Mouse (Mus musculus): ENCODE data around the gene Atp6v0c.

The Atp6v0c gene

DNA sequence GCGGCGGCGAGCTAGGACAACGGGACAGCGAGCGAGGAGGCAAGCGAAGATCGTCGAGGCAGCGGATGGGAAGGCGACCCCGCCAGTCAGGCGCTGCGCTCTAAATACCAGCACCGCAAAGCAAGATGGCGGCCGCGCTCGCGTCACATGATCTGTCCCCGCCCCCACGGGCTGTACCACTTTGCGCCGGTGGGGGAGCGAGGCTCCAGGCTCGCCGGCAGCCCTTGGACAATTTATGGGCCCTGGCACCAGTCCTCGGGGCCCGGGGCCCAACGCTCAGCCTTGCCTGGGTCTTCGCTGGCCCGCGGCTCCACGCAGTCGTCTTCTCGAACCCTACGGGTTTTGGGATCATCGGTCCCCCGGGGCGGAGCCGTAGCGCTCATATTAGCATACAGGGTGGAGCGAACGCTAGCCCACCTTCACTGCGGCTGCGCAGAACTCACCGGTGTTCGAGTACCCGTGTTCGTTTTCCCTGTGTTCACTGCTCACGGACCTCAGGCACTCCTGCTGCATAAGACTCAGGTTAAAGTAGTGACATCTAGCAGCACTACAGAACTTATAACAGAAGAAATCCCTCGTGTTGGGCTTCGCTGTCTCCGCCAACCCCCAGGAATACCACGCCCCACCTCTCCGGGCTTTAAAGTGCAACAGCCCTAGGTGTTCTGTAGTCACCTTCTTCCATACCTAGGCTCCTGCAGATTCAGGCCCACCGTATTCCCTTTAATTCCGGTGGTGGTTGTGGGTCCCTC lies at the start of gene Atp6v0c:
Gene Atp6v0c (minus strand): TSS at position 386 of the 749 bp plus-strand sequence.
- DNase-seq (ENCODE audit: low spot score), result peak; percentile 94

DNA sequence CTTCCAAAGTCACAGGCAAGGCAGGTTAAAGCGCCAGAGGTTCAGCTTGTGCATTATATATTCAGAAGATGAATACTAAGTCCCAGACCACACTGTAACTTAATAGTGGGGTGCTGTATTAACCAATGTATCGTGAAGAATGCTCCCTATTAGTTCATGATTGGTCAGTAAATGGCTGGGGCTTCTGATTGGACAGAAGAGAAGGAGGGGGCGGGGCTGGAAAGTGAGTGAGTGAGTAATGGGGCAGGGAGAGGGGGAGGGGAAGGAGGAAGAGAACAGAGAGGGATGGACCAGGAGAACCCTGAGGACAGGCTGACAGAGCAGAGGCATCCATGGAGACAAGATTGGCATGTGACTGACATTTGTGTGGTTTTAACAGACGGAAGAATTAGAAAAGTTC lies 47.3 kb upstream of the Atp6v0c start:
- no peak for DNase-seq (ENCODE audit: low spot score)

DNA sequence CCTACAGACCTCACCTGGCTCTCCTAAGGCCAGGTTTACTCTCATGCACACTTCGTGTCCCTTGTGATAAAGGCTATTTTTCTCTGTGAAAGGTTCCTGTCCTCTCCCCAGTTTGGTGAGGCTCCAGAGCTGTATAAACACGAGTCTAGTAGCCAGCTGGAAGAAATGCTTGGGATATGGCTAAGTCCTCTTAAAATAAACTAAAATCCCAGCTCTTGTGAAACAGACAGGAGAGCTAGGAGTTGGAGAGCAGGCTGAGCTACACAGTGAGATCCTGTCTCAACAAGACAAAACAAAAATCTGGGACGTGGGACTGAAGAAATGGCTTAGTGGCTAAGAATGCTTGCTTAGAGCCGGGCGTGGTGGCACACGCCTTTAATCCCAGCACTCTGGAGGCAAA lies 43.7 kb upstream of the Atp6v0c start:
- DNase-seq (ENCODE audit: low spot score), result no peak

DNA sequence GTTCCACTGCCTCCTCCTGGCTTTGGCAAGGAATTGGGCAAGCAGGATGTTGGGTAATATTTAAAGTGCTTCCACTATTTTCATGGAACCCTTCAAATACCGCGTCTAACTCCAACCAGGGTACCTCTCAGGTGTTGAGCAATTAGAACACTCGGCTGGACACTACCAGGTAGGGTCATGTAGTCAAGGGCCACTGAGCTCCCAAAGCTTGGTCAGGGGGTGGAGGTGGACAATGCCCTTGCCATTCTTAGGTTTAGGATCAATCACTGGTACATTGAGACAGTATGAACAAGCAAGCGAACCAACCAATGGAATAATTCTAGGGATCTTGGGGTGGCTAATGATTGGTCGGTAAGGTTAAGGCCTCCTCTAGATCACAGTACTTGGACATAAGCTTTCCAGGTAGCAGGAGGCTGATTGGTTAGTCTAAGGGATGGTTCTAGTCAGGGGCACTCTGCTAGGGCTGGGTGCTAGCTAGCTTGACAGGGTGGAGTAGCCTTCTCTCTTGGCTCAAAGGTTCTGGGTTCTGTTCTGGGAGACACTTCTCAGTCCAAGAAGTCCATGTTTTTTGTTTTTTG lies 43.0 kb upstream of the Atp6v0c start:
- no peak for DNase-seq (ENCODE audit: low spot score)

DNA sequence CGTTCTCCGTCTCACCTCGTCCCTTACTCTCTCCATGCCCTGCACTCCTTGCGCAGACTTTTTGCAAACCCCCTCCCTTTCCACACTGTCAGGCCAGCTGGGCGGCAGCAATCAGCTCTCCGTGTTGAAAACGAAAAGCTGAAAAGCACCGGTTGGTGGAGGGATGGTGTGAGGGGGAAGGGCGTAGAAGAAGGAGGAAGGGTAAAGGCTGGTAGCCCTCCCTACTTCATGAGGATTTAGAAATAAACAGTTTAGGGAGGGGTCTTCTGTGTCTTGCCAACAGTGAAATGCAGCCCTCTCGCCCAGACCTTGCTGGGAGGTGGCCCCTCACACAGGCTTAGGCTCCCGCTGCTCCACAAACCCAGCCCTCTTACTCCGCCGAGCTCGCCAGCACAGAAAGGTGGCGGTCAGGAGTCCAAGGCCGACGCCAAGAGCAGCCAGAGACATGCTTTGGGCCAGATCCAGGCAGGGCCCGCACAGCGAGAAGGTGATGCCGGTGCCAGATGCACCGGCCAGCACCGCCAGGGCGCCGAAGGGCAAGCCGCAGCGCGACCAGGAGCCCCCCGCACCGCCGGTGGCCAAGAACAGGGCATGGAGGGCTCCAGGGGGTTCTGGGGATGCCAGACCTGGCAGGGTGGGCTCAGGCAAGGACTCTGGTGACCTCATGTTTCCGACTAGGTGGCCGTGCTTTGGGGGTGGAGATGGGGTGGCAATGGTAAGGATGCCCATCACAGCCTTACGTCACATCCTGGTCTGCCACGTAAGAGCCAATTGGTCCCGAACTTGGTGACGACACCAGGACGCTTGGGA lies 42.3 kb upstream of the Atp6v0c start:
- no peak for DNase-seq (ENCODE audit: low spot score)

DNA sequence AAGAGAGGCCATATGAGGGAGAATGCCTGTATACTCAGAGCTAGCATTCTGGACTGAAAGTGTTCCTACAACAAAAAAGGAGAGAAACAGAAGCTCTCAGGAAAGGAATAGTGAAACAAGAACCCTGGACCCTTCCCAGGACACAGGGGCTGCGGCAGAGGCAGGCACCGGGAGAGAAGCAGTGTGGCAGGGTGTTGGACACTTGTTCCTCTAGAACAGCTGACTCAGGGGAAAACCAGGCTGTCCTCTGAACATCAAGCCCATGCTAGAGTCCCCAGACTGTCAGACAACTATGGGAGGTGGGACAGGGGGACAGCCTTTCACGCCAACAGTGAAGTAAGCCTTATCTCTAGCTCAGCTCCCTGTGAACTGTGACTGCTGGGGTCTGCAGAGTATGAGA lies 41.1 kb upstream of the Atp6v0c start:
- DNase-seq (ENCODE audit: low spot score), result no peak

DNA sequence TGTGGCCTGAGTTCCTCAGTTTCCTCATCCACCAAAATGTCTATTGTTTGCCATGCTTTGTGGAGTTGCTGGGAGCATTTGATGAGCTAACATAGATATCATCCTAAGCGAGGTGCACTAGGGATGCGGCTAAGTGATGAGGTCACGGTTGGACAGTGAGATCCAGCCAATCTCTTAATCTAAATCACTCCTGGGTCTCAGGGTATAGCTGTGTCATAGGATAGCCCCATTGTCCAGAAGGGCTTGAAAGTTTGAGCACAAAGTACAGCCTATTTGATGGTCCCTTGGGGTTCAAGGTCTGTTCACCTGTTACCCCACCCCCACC lies 40.4 kb upstream of the Atp6v0c start:
- no peak for DNase-seq (ENCODE audit: low spot score)

DNA sequence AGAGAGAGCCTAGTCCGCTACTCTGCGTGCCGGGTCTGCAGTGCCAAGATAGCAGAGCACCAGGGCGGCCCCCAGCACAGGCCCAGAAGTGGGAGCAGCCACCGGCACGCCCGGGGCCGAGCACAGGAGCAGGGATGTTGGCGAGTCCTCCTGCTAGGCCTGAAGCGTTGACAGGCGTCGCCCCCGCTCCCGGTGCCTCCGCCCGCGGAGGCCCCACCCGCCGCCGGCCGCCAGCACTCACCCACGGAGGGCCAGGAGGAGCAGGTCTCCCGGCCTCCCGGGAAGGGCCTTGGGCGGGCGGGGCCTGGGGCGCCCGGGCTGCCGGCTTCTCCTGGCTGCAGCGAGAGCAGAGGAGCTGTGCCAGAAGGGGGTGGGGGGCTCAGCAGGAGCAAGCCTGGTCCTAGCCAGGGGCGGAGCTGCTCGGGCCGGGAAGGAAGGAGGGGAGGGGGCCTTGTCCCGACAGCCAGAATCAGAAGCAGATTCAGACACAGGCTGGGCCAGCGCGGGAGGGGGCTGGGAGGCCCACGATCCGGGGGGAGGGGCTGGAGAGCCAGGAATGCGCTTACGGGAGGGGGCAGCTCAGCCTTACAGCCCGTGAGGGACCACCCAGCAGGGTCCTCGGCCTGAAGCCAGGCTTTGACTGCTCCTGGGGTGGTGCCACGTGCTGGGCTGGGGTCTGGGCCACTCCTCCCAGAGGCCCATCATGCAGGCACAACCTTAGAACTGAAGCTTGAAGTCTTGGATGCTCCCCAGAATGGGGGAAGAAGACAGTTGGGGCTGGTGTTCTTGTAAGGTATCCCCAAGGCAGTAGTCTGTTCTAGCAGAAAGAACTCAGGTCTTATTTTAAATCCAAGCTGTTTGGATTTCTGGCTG lies 39.8 kb upstream of the Atp6v0c start, which contains the start of gene Ntn3:
Gene Ntn3 (minus strand): TSS at position 489 of the 873 bp plus-strand sequence.
- peak; percentile 89 for DNase-seq (ENCODE audit: low spot score)

DNA sequence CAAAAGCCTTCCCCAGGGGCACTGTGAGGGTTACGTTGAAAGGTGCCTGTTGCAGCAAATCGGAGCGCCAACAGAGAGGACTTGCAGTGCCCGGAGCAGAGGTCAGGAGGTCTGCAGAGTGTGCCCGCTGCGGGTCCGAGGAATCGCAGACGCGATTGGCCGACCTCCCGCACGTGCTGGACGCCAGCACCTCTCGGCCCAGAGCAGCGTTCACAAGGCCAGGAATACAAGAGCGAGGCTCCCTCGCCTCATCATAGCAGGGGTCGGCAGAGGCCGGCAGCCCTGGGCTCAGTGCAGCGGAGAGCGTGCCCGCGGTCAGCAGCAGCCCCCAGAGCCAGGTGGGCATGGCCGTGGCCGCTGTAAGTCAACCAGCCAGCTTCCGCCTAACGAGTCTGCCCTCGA lies 39.1 kb upstream of the Atp6v0c start:
- no peak for DNase-seq (ENCODE audit: low spot score)

DNA sequence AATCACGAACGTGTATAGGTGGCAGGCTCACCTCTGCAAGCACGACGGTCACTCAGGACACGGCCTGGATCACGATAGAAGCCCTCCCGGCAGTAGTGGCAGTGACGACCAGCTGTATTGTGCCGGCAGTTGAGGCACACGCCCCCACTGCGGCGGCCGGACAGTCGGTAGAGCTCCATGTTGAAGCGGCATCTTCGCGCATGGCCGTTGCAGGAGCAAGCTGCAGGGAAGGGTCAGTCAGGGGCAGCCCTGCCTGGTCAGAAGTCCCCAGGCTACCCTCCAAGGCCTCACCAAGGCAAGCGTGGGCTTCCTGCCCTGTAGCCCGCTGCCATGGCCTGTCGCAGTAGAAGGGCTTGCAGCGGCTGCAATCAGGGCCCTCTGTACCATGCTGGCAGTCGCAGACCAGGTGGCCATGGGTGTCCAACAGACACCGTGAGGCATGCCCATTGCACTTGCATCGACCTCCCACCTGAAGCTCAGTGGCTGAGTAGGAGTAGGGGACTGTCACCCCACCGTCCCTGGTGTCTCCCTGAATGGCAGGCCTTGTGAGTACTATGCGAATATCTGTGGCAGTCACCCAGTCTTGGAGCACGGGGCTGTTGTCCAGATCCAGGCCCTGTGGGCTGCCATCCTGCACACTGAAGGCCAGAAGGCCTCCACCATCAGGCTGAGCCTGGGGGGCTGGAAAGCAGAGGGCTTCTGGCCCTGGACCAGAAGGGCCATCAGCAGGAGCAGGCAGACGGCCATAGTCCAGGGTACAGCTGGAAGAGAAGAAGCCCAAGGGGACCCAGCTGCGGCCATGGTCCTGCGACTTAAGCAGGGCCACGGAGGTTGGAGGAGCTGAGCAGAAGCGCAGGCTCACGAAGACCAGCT lies 38.5 kb upstream of the Atp6v0c start:
- DNase-seq (ENCODE audit: low spot score), result no peak

DNA sequence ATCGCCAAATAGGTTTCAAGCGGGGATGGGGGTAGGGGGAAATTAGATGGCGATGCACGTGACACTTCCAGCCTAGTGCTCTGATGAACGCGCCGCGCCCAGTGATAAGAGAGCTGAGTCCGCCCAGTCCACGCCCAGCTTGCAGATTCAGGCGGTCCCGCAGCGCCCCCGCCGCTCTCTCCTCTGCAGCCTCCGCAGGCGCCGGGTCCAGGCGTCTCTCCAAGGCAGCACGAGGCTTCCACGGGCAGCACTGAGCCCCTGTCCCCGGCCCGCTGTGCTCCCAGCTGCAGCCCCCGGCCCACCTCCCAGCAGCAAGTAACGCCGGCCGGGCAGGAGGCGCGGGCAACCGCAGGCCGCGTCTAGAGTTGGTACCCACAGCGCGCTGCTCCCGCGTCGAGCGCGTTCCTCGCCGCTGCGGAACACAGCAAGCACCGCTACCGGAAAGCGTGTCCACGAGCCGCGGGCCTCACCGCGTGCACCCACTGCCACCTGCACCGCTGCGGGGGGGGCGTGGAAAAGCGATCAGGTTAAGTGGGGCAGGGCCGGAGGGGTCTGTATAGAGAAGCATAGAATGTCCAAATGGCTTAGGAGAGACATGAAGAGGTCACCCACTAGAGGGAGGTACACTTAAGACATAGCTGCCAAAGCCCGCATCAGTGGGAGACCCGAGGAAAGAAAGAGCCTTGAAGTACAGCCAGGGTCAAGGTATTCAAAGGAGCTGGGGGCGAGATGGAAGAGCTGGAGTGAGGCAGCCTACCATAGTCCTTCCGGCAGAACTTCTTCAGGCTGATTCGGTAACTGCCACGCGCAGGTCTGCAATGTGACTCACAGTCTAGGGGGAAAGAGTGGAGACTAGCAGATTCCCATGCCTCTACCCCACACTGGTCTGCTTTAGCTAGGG lies 37.2 kb upstream of the Atp6v0c start:
- peak; percentile 84 for DNase-seq (ENCODE audit: low spot score)

DNA sequence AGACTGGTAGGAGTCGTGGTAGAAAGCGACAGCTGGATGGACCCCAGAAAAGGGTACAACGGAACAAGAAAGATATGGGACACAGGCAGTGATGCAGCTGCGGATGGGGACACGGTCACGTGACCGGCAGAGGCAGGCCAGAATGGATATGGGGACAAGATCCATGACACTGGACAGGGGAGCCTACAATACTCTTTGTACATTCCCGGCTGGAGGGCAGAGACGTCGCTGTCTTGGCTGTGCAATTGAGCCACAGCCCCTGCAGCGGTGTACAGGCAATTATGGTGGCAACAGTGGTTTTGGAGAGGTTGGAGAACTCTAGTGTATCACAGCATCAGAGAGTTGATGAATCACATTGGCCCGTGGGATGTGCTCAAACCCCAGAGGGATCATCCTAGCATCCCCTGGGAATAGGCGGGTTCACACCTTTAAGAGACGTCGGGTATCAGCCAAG lies 36.4 kb upstream of the Atp6v0c start:
- no peak for DNase-seq (ENCODE audit: low spot score)

DNA sequence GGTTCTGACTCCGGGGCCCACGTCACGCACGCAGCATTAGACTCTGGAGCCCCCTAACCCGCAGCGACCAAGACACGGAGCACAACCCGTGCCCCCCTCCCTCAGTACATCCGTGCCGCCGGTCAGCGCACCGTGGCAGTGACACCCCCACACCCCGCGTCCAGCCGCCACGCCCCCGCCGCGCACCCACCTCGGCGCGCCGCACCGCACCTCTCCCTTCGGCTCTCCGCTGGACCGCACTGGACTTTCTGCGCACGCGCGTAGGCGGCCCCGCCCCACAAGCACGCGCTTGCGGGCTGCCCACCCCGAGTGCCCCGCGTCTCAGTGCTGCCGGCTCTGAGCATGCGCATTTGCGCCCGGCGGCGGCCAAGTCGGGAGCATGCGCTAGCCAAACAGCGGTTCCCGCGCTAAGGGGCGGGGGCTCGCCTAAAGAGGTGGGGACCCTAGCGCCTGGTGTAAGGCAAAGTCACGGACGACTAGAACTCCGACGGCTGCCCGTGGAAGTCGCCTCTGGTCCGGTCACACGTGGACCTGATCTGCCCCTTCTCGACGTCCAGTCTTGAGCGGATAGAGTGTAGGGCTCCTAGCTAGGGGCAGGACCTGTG lies 35.9 kb upstream of the Atp6v0c start, which contains the start of gene Tbc1d24:
Gene Tbc1d24 (minus strand): TSS at position 279 of the 605 bp plus-strand sequence.
- DNase-seq (ENCODE audit: low spot score), result peak; percentile 90

DNA sequence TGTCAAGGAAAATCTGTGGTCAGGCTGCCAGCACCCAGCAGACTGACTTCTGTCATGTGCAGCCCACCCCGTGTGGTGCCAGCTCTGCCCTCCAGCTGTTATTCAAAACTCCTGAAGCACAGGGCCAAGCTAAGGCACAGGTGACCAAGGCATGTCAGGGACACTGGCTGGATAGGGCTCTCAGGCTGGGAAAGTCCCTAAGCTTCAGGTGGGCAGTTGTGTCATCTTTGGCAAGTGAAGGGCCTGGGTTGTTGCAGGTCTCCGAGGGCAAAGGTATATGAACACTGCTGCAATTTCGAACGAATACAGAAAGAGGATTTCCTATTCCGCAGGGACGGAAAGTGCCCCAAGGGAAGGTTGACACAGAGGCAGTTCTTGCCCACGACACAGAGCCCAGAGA lies 35.3 kb upstream of the Atp6v0c start:
- no peak for DNase-seq (ENCODE audit: low spot score)

DNA sequence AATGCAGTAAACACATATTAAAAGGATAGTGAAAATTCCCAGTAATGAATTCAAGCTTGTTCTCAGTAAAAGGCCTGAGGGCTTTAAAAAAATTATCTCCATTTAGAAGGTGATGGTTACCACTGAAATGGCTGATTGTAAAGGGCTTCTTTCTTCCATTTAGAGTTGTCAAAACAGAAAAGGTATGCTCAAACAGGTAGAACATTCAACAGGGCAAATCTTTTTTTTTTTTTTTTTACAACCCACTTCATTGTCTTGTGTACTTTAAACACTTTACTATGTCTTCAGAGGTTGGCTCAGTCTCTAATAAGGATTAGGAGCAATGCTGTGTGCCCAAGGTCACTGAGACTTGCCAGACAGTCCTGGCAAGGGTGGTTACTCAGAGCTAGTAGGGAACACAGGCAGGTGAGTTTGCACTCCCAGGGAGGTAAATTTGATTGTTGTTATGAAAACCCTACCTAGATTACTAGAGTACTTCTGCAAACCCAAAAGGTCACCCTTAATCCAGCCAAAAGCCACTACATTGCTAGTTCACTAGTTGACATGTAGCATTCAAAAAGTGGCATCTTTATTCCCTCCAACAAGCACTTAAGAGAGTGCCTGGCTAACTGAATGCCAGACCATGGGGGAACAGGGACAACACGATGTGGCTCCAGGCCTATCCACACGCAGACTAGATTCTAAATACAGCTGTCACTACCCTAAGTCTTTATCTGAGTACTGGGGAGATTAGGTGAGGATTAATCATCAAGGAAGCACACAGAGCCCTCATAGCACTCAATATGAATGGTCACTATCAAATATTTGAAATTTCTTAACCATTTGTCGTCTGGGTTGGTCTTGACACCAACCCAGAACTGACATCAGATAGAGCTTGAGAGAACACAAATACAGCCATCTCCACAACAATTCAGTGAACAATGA lies 34.4 kb upstream of the Atp6v0c start:
- no peak for DNase-seq (ENCODE audit: low spot score)

DNA sequence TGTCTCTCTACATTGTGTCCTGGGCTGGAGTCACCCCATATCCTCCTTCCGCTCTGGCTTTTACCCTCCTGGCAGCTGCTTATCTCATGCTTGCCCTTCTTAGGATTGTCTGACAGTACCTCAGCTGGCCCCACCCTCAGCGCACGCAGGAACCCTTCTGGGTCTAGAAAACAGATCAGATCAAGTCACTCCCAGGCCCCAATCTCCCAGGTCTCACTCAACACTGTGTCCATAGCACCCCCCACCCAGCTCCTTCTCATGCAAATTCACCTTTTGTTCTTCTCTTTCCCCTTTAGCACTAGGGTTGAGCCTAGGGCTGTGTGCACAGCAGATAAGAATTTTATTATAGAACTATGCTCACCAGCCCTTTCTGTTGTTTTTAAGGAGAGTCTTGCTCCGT lies 33.6 kb upstream of the Atp6v0c start:
- peak; percentile 80 for DNase-seq (ENCODE audit: low spot score)

DNA sequence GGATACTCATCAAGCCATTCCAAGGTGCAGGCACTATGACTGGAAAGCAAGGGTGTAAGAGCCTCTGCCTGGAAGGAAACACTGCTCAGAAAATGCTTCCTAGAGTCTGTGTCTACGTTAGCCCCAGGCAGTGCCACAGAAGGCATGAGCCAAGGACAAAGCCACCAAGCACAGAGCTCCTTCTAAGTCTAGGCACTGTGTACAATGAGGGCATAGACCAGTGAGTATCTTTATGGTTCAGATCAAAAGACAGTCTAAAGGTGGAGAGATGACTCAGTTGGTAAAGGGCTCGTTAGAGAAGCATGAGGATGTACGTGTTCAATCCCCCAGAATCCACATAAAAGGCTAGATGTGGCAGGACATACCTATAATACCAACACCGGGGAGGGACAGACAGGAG lies 31.6 kb upstream of the Atp6v0c start:
- DNase-seq (ENCODE audit: low spot score), result no peak

DNA sequence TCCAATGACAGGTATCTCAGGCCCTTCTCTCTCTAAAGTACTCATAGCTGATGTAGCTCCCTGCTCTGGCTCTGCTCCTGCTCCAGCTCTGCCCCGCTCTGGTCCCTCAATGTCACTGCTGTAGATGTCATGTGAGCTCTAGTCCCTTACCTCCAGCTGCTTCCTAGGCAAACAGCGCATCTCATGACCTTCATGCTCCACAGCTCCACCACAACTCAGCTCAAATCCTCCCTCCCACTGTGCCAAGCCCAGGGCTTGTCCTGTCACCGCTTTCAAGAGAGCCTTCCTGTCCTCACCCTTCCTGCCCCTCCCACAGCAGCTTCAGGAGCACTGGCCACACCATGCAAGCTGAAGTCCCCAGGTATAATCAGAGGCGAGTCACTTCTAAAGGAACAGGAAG lies 30.2 kb upstream of the Atp6v0c start:
- DNase-seq (ENCODE audit: low spot score), result no peak
